Mouse (Mus musculus) thymus, adult 2 months (tissue): Measurements from ENCODE around the gene Ppp1r15b.

ENCODE experiments used
- CTCF ChIP-seq: fragments of 200-500 bp; IDR thresholded peaks from 2 replicates; pipeline ENCODE4 v1.5.1; 2012; ENCODE audit warnings: mild to moderate bottlenecking, control low read depth, low read length, moderate library complexity, borderline replicate concordance; ENCODE audit not compliant: control insufficient read depth, poor library complexity, insufficient read depth; ENCODE audit errors: extremely low read depth
- POLR2A ChIP-seq: fragments of 200-500 bp; IDR thresholded peaks from 2 replicates; pipeline ENCODE4 v1.6.1; 2012; ENCODE audit warnings: mild to moderate bottlenecking, low read length, control low read depth, moderate library complexity; ENCODE audit not compliant: control insufficient read depth, poor library complexity, insufficient read depth; ENCODE audit errors: extremely low read depth

DNA sequence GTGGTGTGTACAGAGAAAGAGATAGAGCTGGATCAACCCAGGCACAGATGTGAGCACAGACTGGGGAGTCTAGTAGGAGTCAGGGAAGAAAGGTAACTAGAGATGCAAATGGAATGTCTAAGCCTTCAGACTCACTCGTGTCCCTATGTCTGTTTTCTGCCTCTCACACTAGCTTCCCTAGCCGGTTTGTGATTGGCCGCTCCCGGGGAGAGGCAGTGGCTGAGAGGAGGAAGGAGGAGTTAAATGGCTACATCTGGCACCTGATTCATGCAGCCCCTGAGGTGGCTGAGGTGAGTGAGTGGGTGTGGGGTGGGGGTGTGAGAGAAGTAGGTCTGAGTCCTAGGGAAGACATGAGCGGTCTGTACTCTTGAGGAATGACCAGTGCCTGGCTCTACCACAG is 28.8 kb upstream of the Ppp1r15b start:
- TF ChIP-seq CTCF (no peak), POLR2A (no peak)
